Mouse (Mus musculus) midbrain, embryonic 14.5 days (tissue): ENCODE measurements around the gene Tpi1. TPM values are rescaled to one million over a fixed set of nuclear protein-coding genes. Genes with fewer than 3 reads are reported as not detected.
"Not testable (repeated sequence)": the region's sequence is repeated elsewhere in the genome, so short reads cannot be mapped to it uniquely, and the experiment has no call there.

ENCODE experiments used
- ATAC-seq: fragments of 200-750 bp; cut with Nextera tagmentation; 2 replicates; pipeline ENCODE4 v1.8.0; 2017; ENCODE audit warnings: moderate number of reproducible peaks, moderate library complexity; ENCODE audit not compliant: low FRiP score, low TSS enrichment
- DNase-seq: peaks from one replicate; pipeline ENCODE4 v3.0.0-alpha.2; 2015
- H3K27ac ChIP-seq: fragments of 300-500 bp; sonication (generic); replicated peaks from 2 replicates; pipeline ENCODE4 v1.5.1; 2014; ENCODE audit warnings: mild to moderate bottlenecking, low read depth, low read length, moderate library complexity
- H3K27me3 ChIP-seq: fragments of 300-500 bp; sonication (generic); 2 replicates; pipeline ENCODE4 v1.6.1; 2014; ENCODE audit warnings: low read length, control low read depth, mixed read lengths; ENCODE audit not compliant: control insufficient read depth, insufficient read depth
- H3K36me3 ChIP-seq: fragments of 300-500 bp; sonication (generic); 2 replicates; pipeline ENCODE4 v1.6.1; 2014; ENCODE audit warnings: low read length, control low read depth; ENCODE audit not compliant: control insufficient read depth, insufficient read depth
- H3K4me1 ChIP-seq: fragments of 300-500 bp; sonication (generic); 2 replicates; pipeline ENCODE4 v1.6.1; 2014; ENCODE audit warnings: mild to moderate bottlenecking, antibody characterized with exemption, low read length, control low read depth; ENCODE audit not compliant: control insufficient read depth, insufficient read depth
- H3K4me2 ChIP-seq: fragments of 300-500 bp; sonication (generic); 2 replicates; pipeline ENCODE4 v1.6.1; 2014; ENCODE audit warnings: mild to moderate bottlenecking, low read length, moderate library complexity
- H3K4me3 ChIP-seq: fragments of 300-500 bp; sonication (generic); replicated peaks from 2 replicates; pipeline ENCODE4 v1.5.1; 2014; ENCODE audit warnings: low read depth, low read length
- H3K9ac ChIP-seq: fragments of 300-500 bp; sonication (generic); replicated peaks from 2 replicates; pipeline ENCODE4 v1.6.1; 2014; ENCODE audit warnings: mild to moderate bottlenecking, low read length, moderate library complexity
- H3K9me3 ChIP-seq: fragments of 300-500 bp; sonication (generic); 2 replicates; pipeline ENCODE4 v1.6.1; 2016; ENCODE audit warnings: low read length, control low read depth, mixed read lengths; ENCODE audit not compliant: control insufficient read depth
- WGBS: fragments of 180-500 bp; shearing (Covaris S2); extraction: QIAGEN DNeasy Blood & Tissue Kit; methylation state at CpG from one replicate; pipeline ENCODE4 v1.1.7; 2014; 5-methylcytosine and 5-hydroxymethylcytosine counted together
- polyA plus RNA-seq: library from polyadenylated mRNA; unstranded; fragments of >200 nt; fragmentation: Nextera tagmentation; extraction: Ambion mirVana; gene quantifications from 2 replicates; pipeline ENCODE4 v1.2.1, GENCODE M21; 2014

Gene Tpi1
- polyA plus RNA-seq, 1 experiment from 2014 or later: 349 TPM

DNA sequence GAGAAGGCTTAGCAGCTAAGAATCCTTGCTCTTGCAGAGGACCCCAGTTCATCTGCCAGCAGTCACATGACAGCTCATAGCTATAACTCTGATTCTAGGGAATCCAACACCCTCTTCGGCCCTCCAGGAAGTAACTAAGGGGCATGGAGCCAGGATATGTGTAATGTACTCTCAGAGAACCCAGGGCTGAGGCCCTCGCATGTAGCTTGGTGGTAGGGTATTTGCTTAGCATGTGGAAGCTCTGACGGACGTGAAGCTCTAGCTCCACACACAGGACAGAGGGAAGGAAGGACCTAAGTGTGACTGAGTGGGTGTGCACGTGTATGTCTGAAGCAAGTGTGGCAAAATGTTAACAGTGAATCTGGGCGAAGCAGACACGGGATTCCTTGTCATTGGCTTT, 22.3 kb upstream of the Tpi1 start:
- H3K9me3 ChIP-seq: no peaks in the 10 kb centered on the region
- no peak overlapping the region for H3K4me3 ChIP-seq
- H3K4me2 ChIP-seq: no peak overlapping the region
- DNase-seq: no peak
- WGBS: 84% methylated on average over 7 of the region's 7 CpGs
- H3K4me1 ChIP-seq: peaks cover 17% of the 10 kb centered on the region
- no peak for ATAC-seq
- no peak overlapping the region for H3K9ac ChIP-seq
- no peak overlapping the region for H3K27ac ChIP-seq
- H3K27me3 ChIP-seq: no peaks in the 10 kb centered on the region
- no peaks in the 10 kb centered on the region; the same call in 1 of the 2 replicates for H3K36me3 ChIP-seq

DNA sequence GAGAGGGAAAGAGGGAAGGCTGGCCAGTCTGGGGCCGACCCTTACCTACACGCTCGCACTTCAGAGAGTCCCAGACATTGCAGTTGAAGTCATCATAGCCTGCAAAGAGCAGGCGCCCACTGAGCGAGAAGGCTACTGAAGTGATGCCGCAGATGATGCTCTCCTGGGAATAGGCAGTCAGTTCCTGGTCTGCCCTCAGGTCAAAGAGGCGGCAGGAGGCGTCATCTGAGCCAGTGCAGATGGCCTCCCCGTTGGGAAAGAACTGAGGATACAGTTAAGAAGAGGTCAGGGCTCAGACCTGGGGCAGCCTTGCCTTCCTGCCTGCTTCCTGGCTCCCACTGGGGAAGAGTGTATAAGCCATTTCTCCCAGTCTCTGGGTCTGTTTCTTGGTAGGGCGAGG, 21.4 kb upstream of the Tpi1 start:
- Histone ChIP-seq H3K4me1 (peaks cover 14% of the 10 kb centered on the region), H3K27me3 (no peaks in the 10 kb centered on the region), H3K9me3 (no peaks in the 10 kb centered on the region), H3K27ac (no peak overlapping the region), H3K4me3 (no peak overlapping the region), H3K9ac (no peak overlapping the region), H3K36me3 (no peaks in the 10 kb centered on the region), H3K4me2 (no peak overlapping the region)
- ATAC-seq: no peak
- no peak for DNase-seq
- 68% methylated on average over 10 of the region's 10 CpGs for WGBS

DNA sequence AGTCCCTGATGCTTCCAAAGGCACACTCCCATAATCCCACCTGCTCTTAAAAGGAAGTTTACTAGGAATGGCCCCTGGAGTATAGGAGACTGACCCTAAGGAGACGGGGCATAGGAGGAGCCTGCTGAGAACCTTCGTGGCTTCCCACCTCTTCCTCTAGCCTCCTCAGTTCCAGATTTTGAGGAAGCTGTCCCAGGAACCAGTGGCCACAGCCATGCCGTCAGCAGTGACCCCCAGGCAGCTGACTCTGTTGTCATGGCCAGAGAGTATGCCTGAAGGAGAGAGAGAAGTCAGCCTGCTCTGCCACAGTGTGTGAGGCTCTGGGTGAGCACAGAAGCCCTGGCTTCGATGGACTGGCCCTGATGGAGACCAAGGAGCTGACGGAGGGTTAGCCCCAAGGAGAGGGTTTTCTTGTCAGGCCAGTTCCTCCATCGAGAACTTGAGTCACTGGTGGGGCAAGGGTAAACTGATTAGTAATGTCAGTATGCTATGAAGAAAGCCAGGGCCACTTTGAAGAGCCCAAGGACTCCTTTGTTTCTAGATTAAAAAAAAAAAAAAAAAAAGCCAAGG, 20.5 kb upstream of the Tpi1 start:
- H3K9me3 ChIP-seq: no peaks in the 10 kb centered on the region
- no peaks in the 10 kb centered on the region for H3K27me3 ChIP-seq
- ATAC-seq (no peak), DNase-seq (no peak)
- H3K4me2 ChIP-seq: no peak overlapping the region
- peaks cover 9% of the 10 kb centered on the region for H3K4me1 ChIP-seq
- H3K4me3 ChIP-seq: no peak overlapping the region
- WGBS: 83% methylated on average over 6 of the region's 6 CpGs
- H3K36me3 ChIP-seq: no peaks in the 10 kb centered on the region
- no peak overlapping the region for H3K27ac ChIP-seq
- no peak overlapping the region for H3K9ac ChIP-seq

DNA sequence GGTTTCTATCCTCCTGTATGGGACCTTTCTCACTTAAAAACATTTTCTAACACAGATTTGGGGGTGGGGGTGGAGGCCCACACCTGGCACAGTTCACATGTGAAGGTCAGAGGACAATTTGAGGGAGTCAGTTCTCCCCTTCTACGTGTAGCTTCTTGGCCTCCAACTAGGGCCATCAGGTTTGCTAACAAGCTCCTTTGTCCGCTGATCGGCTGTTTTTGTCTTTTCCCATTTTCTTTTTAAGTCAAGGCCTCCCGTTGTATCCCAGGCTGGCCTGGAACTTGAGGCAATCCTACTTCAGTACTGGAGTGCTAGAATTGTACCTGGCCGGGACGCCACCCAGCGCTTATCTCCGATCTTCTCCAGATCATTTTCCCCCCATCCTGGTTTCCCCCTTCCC, 17.6 kb upstream of the Tpi1 start:
- WGBS: 95% methylated on average over 8 of the region's 8 CpGs

DNA sequence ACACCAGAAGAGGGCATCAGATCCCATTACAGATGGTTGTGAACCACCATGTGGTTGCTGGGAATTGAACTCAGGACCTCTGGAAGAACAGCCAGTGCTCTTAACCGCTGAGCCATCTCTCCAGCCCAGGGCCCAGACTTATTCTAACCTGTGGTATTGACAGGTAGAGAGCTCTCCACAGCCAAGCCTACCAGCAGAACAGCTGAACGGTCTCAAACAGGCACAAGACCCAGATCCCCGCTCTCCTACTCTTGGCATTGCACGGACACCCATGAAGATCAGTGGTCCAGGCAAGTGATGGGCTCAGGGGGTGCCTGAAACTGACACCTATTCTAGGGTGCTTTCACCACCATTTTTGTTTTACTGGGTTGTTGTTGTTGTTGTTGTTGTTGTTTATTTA, 17.1 kb upstream of the Tpi1 start:
- not testable (repeated sequence) for H3K27ac ChIP-seq, ATAC-seq, DNase-seq, H3K4me3 ChIP-seq, H3K36me3 ChIP-seq, H3K9ac ChIP-seq, H3K9me3 ChIP-seq, H3K27me3 ChIP-seq
- peak overlapping the region; percentile 67; the same call in 1 of the 2 replicates for H3K4me2 ChIP-seq
- H3K4me1 ChIP-seq: peaks cover 15% of the 10 kb centered on the region
- 92% methylated on average over 4 of the region's 4 CpGs for WGBS

More for the DNA sequence above, 17.6 kb upstream of the Tpi1 start:
- Histone ChIP-seq H3K4me1 (peaks cover 15% of the 10 kb centered on the region), H3K4me3 (no peak overlapping the region), H3K27me3 (no peaks in the 10 kb centered on the region), H3K4me2 (no peak overlapping the region), H3K36me3 (0 out of 2 replicates have a peak, but pooled peaks cover 4% of the 10 kb centered on the region), H3K9me3 (no peaks in the 10 kb centered on the region), H3K9ac (no peak overlapping the region), H3K27ac (no peak overlapping the region)
- DNase-seq (no peak), ATAC-seq (no peak)

DNA sequence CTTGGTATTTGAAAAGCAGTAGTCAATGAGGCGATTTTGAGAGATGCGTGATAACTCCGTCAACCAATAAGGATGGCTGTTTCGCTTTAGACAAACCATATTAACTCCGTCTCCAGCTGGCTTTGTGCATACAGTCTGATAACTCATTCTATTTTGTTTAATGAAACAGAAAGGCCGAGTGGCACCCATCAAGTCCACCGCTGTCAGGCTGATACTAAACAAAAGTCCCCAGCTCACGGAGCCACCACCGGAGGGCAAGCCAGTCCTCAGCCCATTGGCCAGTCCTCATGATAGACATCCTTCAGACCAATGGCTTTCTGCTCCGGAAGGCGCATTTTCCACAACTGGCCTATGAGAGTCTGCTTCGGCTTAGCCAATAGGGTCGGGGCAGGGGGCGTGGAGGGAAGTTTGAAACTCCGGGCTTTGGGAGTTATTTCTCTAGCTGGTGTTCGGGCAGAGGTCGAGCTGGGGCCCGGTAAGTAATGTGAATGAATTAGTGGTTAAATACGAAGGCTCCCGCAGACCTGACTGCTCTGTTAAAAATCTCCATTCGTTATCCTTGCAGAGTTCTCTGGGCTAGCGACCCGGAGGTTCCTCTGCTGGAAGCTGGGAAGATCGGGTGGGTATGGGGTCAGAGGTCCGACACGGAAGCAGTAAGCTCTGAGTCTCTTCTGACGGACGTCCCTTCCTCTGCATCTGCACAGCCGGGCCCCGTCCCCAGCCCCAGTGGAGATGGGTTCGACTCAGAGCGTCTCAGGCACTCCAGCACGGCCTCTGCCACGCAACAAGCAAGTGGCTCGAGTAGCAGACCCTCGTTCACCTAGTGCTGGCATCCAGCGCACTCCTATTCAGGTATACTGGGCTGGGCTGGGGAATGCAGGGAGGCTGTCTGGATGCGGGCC, 16.0 kb upstream of the Tpi1 start:
- under 1% methylated on average over 38 of the region's 38 CpGs for WGBS
- peaks cover 15% of the 10 kb centered on the region for H3K4me1 ChIP-seq
- H3K36me3 ChIP-seq: peaks cover 16% of the 10 kb centered on the region
- peak overlapping the region; percentile 67 for H3K4me2 ChIP-seq
- no peaks in the 10 kb centered on the region for H3K27me3 ChIP-seq
- peak overlapping the region; percentile 87 for H3K27ac ChIP-seq
- no peaks in the 10 kb centered on the region for H3K9me3 ChIP-seq
- peak overlapping the region; percentile 58 for H3K4me3 ChIP-seq
- H3K9ac ChIP-seq: peak overlapping the region; percentile 58
- DNase-seq (peak; percentile 96), ATAC-seq (peak; percentile 87)

DNA sequence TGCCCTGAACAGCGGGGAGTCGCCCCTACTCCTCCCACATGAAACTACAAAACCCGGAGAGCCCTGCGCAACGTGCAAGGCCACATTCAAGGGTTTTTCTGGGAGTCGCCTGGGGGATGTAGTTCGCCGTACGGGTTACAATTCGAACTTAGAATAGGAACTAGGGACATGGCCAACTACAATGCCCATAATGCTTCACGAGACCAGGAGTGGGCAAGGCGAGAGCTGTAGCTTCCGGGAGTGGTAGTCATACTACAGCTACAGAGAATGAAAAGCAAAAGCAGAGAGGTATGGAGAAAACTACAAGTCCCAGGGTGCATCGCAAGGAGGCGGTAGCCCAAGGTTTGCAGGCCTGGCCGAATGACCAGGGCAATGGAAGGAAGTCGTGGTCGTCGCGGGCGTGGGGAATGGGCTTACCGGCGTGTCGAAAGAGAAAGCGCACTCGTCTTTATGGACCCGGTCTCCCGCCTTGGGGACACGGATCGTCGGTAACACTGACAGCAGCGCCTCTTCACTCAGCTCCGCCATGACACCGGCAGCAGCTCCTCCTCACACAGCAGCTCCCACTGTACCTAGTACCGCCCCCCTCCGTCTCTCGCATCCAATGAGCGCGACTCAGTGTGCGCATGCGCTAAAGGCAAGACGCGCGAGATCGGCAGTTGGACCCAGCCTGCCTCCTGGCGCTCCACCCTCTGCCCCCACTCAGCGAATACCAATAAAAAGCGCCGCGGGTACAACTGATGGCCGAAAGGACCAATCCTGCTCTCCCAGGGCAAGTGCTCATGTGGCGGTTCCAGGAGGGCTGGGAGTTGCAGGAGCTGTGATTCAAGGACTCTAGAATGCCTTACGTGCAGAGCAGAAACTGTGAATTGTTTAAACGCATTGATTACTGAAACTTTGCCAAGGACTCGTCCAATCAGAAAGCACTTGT, 15.0 kb upstream of the Tpi1 start, which contains the start of the genes Usp5 and Cdca3:
TSS of gene Usp5 (minus strand) at position 617 of the 931 bp plus-strand sequence.
TSS of gene Cdca3 (plus strand) at position 680 of the 931 bp plus-strand sequence.
- Histone ChIP-seq H3K4me2 (peak within 1 kb of the TSS; percentile 81), H3K27me3 (no peaks in the 10 kb centered on the region), H3K4me3 (peak within 1 kb of the TSS; percentile 58), H3K9me3 (no peaks in the 10 kb centered on the region), H3K4me1 (peaks cover 15% of the 10 kb centered on the region), H3K27ac (peak within 1 kb of the TSS; percentile 87), H3K9ac (peak within 1 kb of the TSS; percentile 58), H3K36me3 (peaks cover 25% of the 10 kb centered on the region)
- DNase-seq (peak; percentile 100), ATAC-seq (peak; percentile 93)
- under 1% methylated on average over 55 of the region's 55 CpGs for WGBS

DNA sequence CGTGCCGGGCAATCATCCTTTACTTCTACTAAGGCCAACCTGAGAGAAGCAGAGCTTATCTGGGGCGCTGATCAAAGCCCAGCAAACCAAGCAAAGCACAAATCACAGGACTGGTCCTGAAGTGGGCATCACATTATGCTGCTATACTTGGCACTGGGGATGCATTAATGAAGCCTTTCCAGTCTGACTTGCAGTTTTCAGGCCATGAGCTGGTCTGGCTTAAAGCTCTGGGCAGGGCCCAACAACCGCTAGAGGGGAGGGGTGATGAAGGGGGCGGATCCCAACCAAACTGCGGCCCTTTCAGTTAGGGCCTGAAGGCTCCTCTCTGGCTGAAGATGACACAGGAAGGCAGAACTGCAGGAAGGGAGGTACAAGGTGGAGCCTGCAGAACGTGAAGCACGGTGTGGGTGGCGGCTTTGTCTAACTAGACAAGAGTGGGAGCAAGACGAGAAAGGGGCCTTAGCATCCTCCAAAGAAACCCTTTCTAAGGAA, 14.1 kb upstream of the Tpi1 start:
- H3K27me3 ChIP-seq: no peaks in the 10 kb centered on the region
- WGBS: 21% methylated on average over 10 of the region's 10 CpGs
- ATAC-seq (no peak), DNase-seq (peak; percentile 56)
- peaks cover 15% of the 10 kb centered on the region for H3K4me1 ChIP-seq
- H3K4me2 ChIP-seq: peak overlapping the region; percentile 81
- peak overlapping the region; percentile 58 for H3K4me3 ChIP-seq
- peaks cover 35% of the 10 kb centered on the region for H3K36me3 ChIP-seq
- H3K9me3 ChIP-seq: no peaks in the 10 kb centered on the region
- peak overlapping the region; percentile 50 for H3K9ac ChIP-seq
- H3K27ac ChIP-seq: peak overlapping the region; percentile 75
